Mouse (Mus musculus): ENCODE results near the gene Ets1. TPM values are rescaled to one million over a fixed set of nuclear protein-coding genes. Genes with fewer than 3 reads are reported as not detected.
A peak's percentile ranks its signal among the peaks of the same experiment; 100 is the strongest.

Ets1 gene
- 47.7 and 48.5 TPM in 2 replicates for polyA plus RNA-seq (2016; fragmentation: Nextera tagmentation; extraction: Ambion mirVana)

DNA sequence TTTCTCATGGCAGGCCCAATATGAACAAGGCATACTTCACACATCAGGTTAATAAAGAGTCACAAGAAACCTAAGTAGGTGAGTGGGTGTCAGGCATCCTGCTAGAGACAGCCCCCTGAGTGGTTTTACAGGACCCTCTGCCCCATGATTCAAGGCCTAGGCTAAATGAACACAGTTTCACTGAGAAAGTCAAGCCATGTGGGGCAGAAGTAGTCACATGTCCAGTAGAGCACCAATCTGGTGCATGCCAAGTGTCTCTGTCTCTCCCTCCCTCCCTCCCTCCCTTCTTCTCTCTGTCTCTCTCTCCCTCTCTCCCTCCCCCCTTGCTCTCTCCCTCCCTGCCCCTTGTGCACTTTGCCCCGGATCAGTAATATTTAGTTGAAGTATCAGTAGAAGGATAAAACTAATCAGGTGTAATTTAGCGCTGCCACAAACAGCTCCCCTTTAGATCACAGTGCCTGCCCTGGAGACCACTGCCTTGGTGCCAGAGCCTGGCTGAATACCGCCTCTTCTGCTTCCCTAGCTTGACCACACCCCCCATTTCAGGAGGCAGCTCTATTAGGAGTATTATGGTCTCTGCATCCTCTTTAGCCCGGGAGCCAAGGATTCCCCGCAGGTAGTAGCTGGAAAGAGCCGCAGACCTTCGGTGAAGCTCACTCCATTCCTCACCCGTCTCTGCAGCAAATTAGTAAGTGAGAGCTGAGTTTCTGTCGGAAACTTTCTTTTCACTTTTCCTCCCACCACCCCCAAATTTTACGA, at the start of gene Ets1:
Gene Ets1, plus strand, starts transcription at position 595 of the 759 bp plus-strand sequence.
- WGBS, result under 1% methylated on average over 10 of the region's 10 CpGs
- peaks cover 29% of the 10 kb centered on the region for H3K4me1 ChIP-seq (replicated peaks)
- peaks cover 16% of the 10 kb centered on the region; the same call in 1 of the 2 replicates for H3K27me3 ChIP-seq
- peak within 1 kb of the TSS; percentile 29 for H3K4me3 ChIP-seq (replicated peaks)
- H3K36me3 ChIP-seq, result no peaks in the 10 kb centered on the region
- no peak within 1 kb of the TSS for H3K27ac ChIP-seq
- no peak for ATAC-seq (ENCODE audit: insufficient number of reproducible peaks, insufficient read depth, low FRiP score, low TSS enrichment, low read depth)
- H3K9ac ChIP-seq (replicated peaks), result no peak within 1 kb of the TSS
- H3K9me3 ChIP-seq, result no peaks in the 10 kb centered on the region
- peak within 1 kb of the TSS; percentile 57 for H3K4me2 ChIP-seq

GRCm38 (mm10) chr9:32589900-32590299, 46.1 kb upstream of the Ets1 start:
- Histone ChIP-seq H3K27me3 (peaks cover 4% of the 10 kb centered on the region; the same call in 1 of the 2 replicates), H3K4me3 (replicated peaks) (no peak overlapping the region), H3K36me3 (no peaks in the 10 kb centered on the region), H3K4me2 (0 out of 2 replicates have a peak overlapping the region, but pooled peaks have one; percentile 9), H3K9me3 (no peaks in the 10 kb centered on the region), H3K4me1 (replicated peaks) (peaks cover 38% of the 10 kb centered on the region), H3K9ac (replicated peaks) (no peak overlapping the region), H3K27ac (no peak overlapping the region)
- ATAC-seq (ENCODE audit: insufficient number of reproducible peaks, insufficient read depth, low FRiP score, low TSS enrichment, low read depth), result no peak
- WGBS, result 8% methylated on average over 8 of the region's 8 CpGs

DNA sequence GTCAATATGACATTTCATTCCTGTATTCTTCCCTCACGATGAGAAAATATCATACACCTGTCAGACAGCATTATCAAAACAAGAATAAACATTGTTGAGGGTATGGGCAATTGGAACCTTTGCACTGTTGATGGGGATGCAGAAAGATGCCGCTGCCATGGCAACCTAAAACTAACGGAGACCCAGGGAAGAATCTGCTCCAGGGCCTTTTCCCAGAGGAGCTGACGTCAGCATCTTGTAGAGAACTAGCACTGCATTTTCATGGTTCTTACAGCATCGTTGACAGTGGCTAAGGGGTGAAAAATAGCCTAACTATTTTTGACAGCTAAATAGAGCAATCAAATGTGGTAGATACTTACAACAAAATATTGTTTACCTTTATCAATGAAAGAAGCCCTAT, 45.5 kb upstream of the Ets1 start:
- no peak for ATAC-seq (ENCODE audit: insufficient number of reproducible peaks, insufficient read depth, low FRiP score, low TSS enrichment, low read depth)
- H3K4me1 ChIP-seq (replicated peaks), result peaks cover 45% of the 10 kb centered on the region
- 62% methylated on average over 5 of the region's 5 CpGs for WGBS
- no peak overlapping the region for H3K9ac ChIP-seq (replicated peaks)
- H3K4me2 ChIP-seq, result no peak overlapping the region
- H3K27ac ChIP-seq, result no peak overlapping the region
- H3K27me3 ChIP-seq, result peaks cover 4% of the 10 kb centered on the region; the same call in 1 of the 2 replicates
- no peak overlapping the region for H3K4me3 ChIP-seq (replicated peaks)
- H3K9me3 ChIP-seq, result no peaks in the 10 kb centered on the region
- H3K36me3 ChIP-seq, result no peaks in the 10 kb centered on the region

- H3K27me3 ChIP-seq, result peaks cover 4% of the 10 kb centered on the region; the same call in 1 of the 2 replicates
- 0 out of 2 replicates have a peak overlapping the region, but pooled peaks have one; percentile 1 for H3K9ac ChIP-seq (replicated peaks)
- peak overlapping the region; percentile 36 for H3K4me2 ChIP-seq
- no peaks in the 10 kb centered on the region for H3K9me3 ChIP-seq
- H3K4me1 ChIP-seq (replicated peaks), result peaks cover 55% of the 10 kb centered on the region
- no peaks in the 10 kb centered on the region for H3K36me3 ChIP-seq
- WGBS, result 14% methylated on average over 14 of the region's 14 CpGs
- H3K4me3 ChIP-seq (replicated peaks), result no peak overlapping the region
- peak; percentile 84 for ATAC-seq (ENCODE audit: insufficient number of reproducible peaks, insufficient read depth, low FRiP score, low TSS enrichment, low read depth)
- 0 out of 2 replicates have a peak overlapping the region, but pooled peaks have one; percentile 1 for H3K27ac ChIP-seq
Measured at GRCm38 (mm10) chr9:32591732-32592582, 44.1 kb upstream of the Ets1 start.

- Histone ChIP-seq H3K27ac (no peak overlapping the region), H3K4me3 (replicated peaks) (no peak overlapping the region), H3K27me3 (no peaks in the 10 kb centered on the region), H3K9ac (replicated peaks) (no peak overlapping the region), H3K9me3 (no peaks in the 10 kb centered on the region), H3K4me2 (no peak overlapping the region), H3K4me1 (replicated peaks) (peaks cover 55% of the 10 kb centered on the region), H3K36me3 (no peaks in the 10 kb centered on the region)
- WGBS, result 78% methylated on average over 2 of the region's 2 CpGs
- ATAC-seq (ENCODE audit: insufficient number of reproducible peaks, insufficient read depth, low FRiP score, low TSS enrichment, low read depth), result no peak
Measured at GRCm38 (mm10) chr9:32592583-32592890, 43.5 kb upstream of the Ets1 start.

GRCm38 (mm10) chr9:32593816-32594215, 42.2 kb upstream of the Ets1 start:
- Histone ChIP-seq H3K27ac (no peak overlapping the region), H3K4me3 (replicated peaks) (no peak overlapping the region), H3K4me2 (no peak overlapping the region), H3K36me3 (no peaks in the 10 kb centered on the region), H3K27me3 (no peaks in the 10 kb centered on the region), H3K9ac (replicated peaks) (no peak overlapping the region), H3K9me3 (no peaks in the 10 kb centered on the region), H3K4me1 (replicated peaks) (peaks cover 50% of the 10 kb centered on the region)
- no peak for ATAC-seq (ENCODE audit: insufficient number of reproducible peaks, insufficient read depth, low FRiP score, low TSS enrichment, low read depth)
- 0% methylated on average over 1 of the region's 1 CpGs for WGBS

DNA sequence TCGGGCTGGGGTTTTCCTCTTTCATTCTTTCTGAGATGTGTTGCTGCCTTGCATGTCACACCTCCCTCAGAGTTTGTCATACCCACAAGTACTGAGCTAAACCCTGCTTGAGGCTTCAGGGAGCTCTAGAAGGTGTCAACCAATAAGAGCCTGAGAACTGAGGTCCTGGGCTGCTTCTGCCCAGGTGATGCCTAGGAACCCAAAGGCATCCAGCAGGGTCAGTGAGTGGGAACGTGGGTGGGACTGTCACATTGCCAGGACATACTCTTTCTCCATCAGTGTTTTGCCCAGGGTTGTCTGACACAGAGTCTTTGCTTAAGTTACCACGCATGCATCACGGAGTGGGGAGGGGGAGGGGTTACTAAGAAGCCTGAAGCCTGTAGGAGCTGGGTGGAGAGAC, 41.7 kb upstream of the Ets1 start:
- no peaks in the 10 kb centered on the region for H3K9me3 ChIP-seq
- no peak overlapping the region for H3K9ac ChIP-seq (replicated peaks)
- no peak for ATAC-seq (ENCODE audit: insufficient number of reproducible peaks, insufficient read depth, low FRiP score, low TSS enrichment, low read depth)
- H3K36me3 ChIP-seq, result no peaks in the 10 kb centered on the region
- H3K27ac ChIP-seq, result no peak overlapping the region
- no peak overlapping the region for H3K4me2 ChIP-seq
- H3K4me3 ChIP-seq (replicated peaks), result no peak overlapping the region
- peaks cover 50% of the 10 kb centered on the region for H3K4me1 ChIP-seq (replicated peaks)
- no peaks in the 10 kb centered on the region for H3K27me3 ChIP-seq
- WGBS, result 27% methylated on average over 4 of the region's 4 CpGs

- Histone ChIP-seq H3K9me3 (no peaks in the 10 kb centered on the region), H3K27me3 (no peaks in the 10 kb centered on the region), H3K27ac (no peak overlapping the region), H3K9ac (replicated peaks) (no peak overlapping the region), H3K4me1 (replicated peaks) (peaks cover 42% of the 10 kb centered on the region), H3K4me3 (replicated peaks) (no peak overlapping the region), H3K4me2 (no peak overlapping the region), H3K36me3 (no peaks in the 10 kb centered on the region)
- ATAC-seq (ENCODE audit: insufficient number of reproducible peaks, insufficient read depth, low FRiP score, low TSS enrichment, low read depth), result no peak
- WGBS, result 55% methylated on average over 7 of the region's 7 CpGs
Measured at GRCm38 (mm10) chr9:32595076-32595820, 40.8 kb upstream of the Ets1 start.

- no peaks in the 10 kb centered on the region for H3K27me3 ChIP-seq
- H3K4me3 ChIP-seq (replicated peaks), result no peak overlapping the region
Measured at GRCm38 (mm10) chr9:32596366-32596765, 39.7 kb upstream of the Ets1 start.

DNA sequence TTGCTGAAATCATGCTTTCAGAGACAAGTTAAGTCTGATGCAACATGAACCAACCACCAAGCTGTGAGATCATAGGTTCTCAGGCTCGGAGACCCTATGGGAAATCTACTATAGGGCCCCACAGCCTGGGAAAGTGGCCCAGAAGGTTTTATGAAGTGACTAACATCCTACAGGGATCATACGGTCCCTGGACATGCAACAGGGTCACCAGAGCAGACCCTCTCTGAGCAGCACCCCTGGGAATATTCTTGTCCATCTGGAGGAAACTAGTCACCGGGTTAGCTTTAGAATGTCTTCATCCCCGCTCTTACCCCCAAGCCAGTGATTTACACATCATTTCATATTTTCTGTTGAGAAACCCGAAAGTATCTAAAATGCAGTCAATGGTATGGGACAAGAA, 34.1 kb upstream of the Ets1 start:
- H3K4me1 ChIP-seq (replicated peaks), result peaks cover 6% of the 10 kb centered on the region; the same call in 1 of the 2 replicates
- H3K27ac ChIP-seq, result no peak overlapping the region
- 78% methylated on average over 5 of the region's 5 CpGs for WGBS
- H3K4me2 ChIP-seq, result no peak overlapping the region
- H3K9ac ChIP-seq (replicated peaks), result no peak overlapping the region
- no peaks in the 10 kb centered on the region for H3K9me3 ChIP-seq
- peaks cover 4% of the 10 kb centered on the region; the same call in 1 of the 2 replicates for H3K27me3 ChIP-seq
- H3K36me3 ChIP-seq, result no peaks in the 10 kb centered on the region
- H3K4me3 ChIP-seq (replicated peaks), result no peak overlapping the region
- ATAC-seq (ENCODE audit: insufficient number of reproducible peaks, insufficient read depth, low FRiP score, low TSS enrichment, low read depth), result no peak

More at GRCm38 (mm10) chr9:32596366-32596765, 39.7 kb upstream of the Ets1 start:
- ATAC-seq (ENCODE audit: insufficient number of reproducible peaks, insufficient read depth, low FRiP score, low TSS enrichment, low read depth), result no peak
- H3K4me1 ChIP-seq (replicated peaks), result peaks cover 42% of the 10 kb centered on the region
- H3K9ac ChIP-seq (replicated peaks), result no peak overlapping the region
- 61% methylated on average over 8 of the region's 8 CpGs for WGBS
- H3K27ac ChIP-seq, result no peak overlapping the region
- H3K9me3 ChIP-seq, result no peaks in the 10 kb centered on the region
- H3K36me3 ChIP-seq, result no peaks in the 10 kb centered on the region
- no peak overlapping the region for H3K4me2 ChIP-seq

DNA sequence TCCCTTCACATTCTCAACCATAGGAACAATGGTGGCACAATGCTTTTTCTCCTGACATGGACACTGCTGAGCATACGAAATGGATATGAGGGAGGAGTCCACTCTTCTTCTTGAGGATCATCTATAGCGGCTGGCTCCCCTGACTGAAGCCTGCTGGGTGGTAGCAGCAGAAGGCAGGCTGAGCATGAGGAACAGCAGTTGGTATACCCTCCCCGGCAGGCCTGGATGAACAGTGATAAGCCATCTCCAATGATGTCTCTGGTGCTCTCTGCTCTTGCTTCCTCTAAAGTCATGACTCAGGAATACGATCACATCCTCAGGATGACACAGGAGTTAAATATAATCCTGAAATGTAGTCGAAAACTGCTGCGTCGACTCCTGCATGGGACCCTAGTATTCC, 32.9 kb upstream of the Ets1 start:
- no peak for ATAC-seq (ENCODE audit: insufficient number of reproducible peaks, insufficient read depth, low FRiP score, low TSS enrichment, low read depth)
- Histone ChIP-seq H3K27me3 (peaks cover 4% of the 10 kb centered on the region; the same call in 1 of the 2 replicates), H3K4me2 (no peak overlapping the region), H3K9ac (replicated peaks) (no peak overlapping the region), H3K9me3 (no peaks in the 10 kb centered on the region), H3K36me3 (no peaks in the 10 kb centered on the region), H3K4me3 (replicated peaks) (no peak overlapping the region), H3K4me1 (replicated peaks) (peaks cover 14% of the 10 kb centered on the region), H3K27ac (no peak overlapping the region)
- 88% methylated on average over 7 of the region's 7 CpGs for WGBS

Data from limb, embryonic 12.5 days (tissue).